Mouse (Mus musculus) kidney, postnatal 0 days (tissue): ENCODE measurements around the gene Plppr3. TPM values are rescaled to one million over a fixed set of nuclear protein-coding genes. Genes with fewer than 3 reads are reported as not detected.
A peak's percentile ranks its signal among the peaks of the same experiment; 100 is the strongest.

Experiments used
- ATAC-seq: fragments of 200-750 bp; cut with Nextera tagmentation; replicated peaks from 2 replicates; pipeline ENCODE4 v1.8.0; 2017; ENCODE audit warnings: low read depth, moderate number of reproducible peaks, moderate TSS enrichment, moderate library complexity; ENCODE audit not compliant: low FRiP score
- DNase-seq: peaks from one replicate; pipeline ENCODE4 v3.0.0-alpha.2; 2016; ENCODE audit warnings: low spot score
- H3K27ac ChIP-seq: fragments of 300-500 bp; sonication (generic); 2 replicates; pipeline ENCODE4 v1.5.1; 2014; ENCODE audit warnings: mild to moderate bottlenecking
- H3K27me3 ChIP-seq: fragments of 300-500 bp; sonication (generic); 2 replicates; pipeline ENCODE4 v1.6.1; 2014; ENCODE audit warnings: low read length, mixed read lengths; ENCODE audit not compliant: insufficient read depth
- H3K36me3 ChIP-seq: fragments of 300-500 bp; sonication (generic); 2 replicates; pipeline ENCODE4 v1.6.1; 2014; ENCODE audit warnings: low read length, mixed read lengths; ENCODE audit not compliant: insufficient read depth
- H3K4me1 ChIP-seq: fragments of 300-500 bp; sonication (generic); replicated peaks from 2 replicates; pipeline ENCODE4 v1.6.1; 2014; ENCODE audit warnings: antibody characterized with exemption, low read length, mixed read lengths; ENCODE audit not compliant: insufficient read depth
- H3K4me2 ChIP-seq: fragments of 300-500 bp; sonication (generic); 2 replicates; pipeline ENCODE4 v1.6.1; 2014; ENCODE audit warnings: mild to moderate bottlenecking, low read length, moderate library complexity, mixed read lengths
- H3K4me3 ChIP-seq: fragments of 300-500 bp; sonication (generic); replicated peaks from 2 replicates; pipeline ENCODE4 v1.5.1; 2014; ENCODE audit warnings: low read depth, low read length
- H3K9ac ChIP-seq: fragments of 300-500 bp; sonication (generic); 2 replicates; pipeline ENCODE4 v1.6.1; 2014; ENCODE audit warnings: low read depth, low read length
- H3K9me3 ChIP-seq: fragments of 300-500 bp; sonication (generic); replicated peaks from 2 replicates; pipeline ENCODE4 v1.6.1; 2016; ENCODE audit warnings: low read length, inconsistent platforms, mixed read lengths
- CTCF ChIP-seq: IDR thresholded peaks from 2 replicates; pipeline ENCODE4 v1.5.1; 2016; ENCODE audit warnings: antibody characterized with exemption, low read depth, mild to moderate bottlenecking, moderate library complexity
- WGBS: fragments of 180-500 bp; shearing (Covaris S2); extraction: QIAGEN DNeasy Blood & Tissue Kit; methylation state at CpG from one replicate; pipeline ENCODE4 v1.1.7; 2014; 5-methylcytosine and 5-hydroxymethylcytosine counted together
- polyA plus RNA-seq: library from polyadenylated mRNA; unstranded; fragments of >200 nt; fragmentation: Nextera tagmentation; extraction: Ambion mirVana; gene quantifications from 2 replicates; pipeline ENCODE4 v1.2.1, GENCODE M21; 2015

The Plppr3 gene
- polyA plus RNA-seq, 1 experiment from 2014 or later = 37.0 TPM

GRCm38 (mm10) chr10:79842322-79842721 lies 32.1 kb downstream of the Plppr3 start:
- no peak for ATAC-seq
- peaks cover 26% of the 10 kb centered on the region for H3K4me1 ChIP-seq

GRCm38 (mm10) chr10:79840644-79841551 lies 33.5 kb downstream of the Plppr3 start:
- DNase-seq (peak; percentile 99), ATAC-seq (peak; percentile 87)
- WGBS = under 1% methylated on average over 24 of the region's 24 CpGs
- Histone ChIP-seq H3K4me2 (peak overlapping the region; percentile 56), H3K9ac (peak overlapping the region; percentile 39; the same call in 1 of the 2 replicates), H3K36me3 (no peaks in the 10 kb centered on the region), H3K9me3 (no peaks in the 10 kb centered on the region), H3K4me3 (peak overlapping the region; percentile 29), H3K4me1 (peaks cover 26% of the 10 kb centered on the region), H3K27me3 (no peaks in the 10 kb centered on the region), H3K27ac (peak overlapping the region; percentile 93)
- no peak; the same call in 1 of the 2 replicates for TF ChIP-seq CTCF

More at GRCm38 (mm10) chr10:79842322-79842721, 32.1 kb downstream of the Plppr3 start:
- H3K4me2 ChIP-seq = no peak overlapping the region
- no peak for DNase-seq
- WGBS = 56% methylated on average over 3 of the region's 3 CpGs
- H3K4me3 ChIP-seq = no peak overlapping the region
- no peaks in the 10 kb centered on the region for H3K9me3 ChIP-seq
- H3K27me3 ChIP-seq = no peaks in the 10 kb centered on the region
- 0 out of 2 replicates have a peak overlapping the region, but pooled peaks have one; percentile 31 for H3K27ac ChIP-seq
- TF ChIP-seq CTCF = no peak
- H3K36me3 ChIP-seq = no peaks in the 10 kb centered on the region
- H3K9ac ChIP-seq = no peak overlapping the region

GRCm38 (mm10) chr10:79840091-79840490 lies 34.3 kb downstream of the Plppr3 start:
- no peaks in the 10 kb centered on the region for H3K27me3 ChIP-seq
- peak overlapping the region; percentile 56; the same call in 1 of the 2 replicates for H3K4me2 ChIP-seq
- no peak overlapping the region for H3K9ac ChIP-seq
- no peak for TF ChIP-seq CTCF
- H3K4me3 ChIP-seq = no peak overlapping the region
- no peaks in the 10 kb centered on the region for H3K9me3 ChIP-seq
- WGBS = 94% methylated on average over 3 of the region's 3 CpGs
- H3K36me3 ChIP-seq = no peaks in the 10 kb centered on the region
- H3K27ac ChIP-seq = peak overlapping the region; percentile 93
- peaks cover 26% of the 10 kb centered on the region for H3K4me1 ChIP-seq
- no peak for DNase-seq
- no peak for ATAC-seq

- Histone ChIP-seq H3K9me3 (no peaks in the 10 kb centered on the region), H3K27ac (no peak overlapping the region), H3K27me3 (no peaks in the 10 kb centered on the region), H3K4me2 (no peak overlapping the region), H3K4me3 (no peak overlapping the region), H3K4me1 (peaks cover 17% of the 10 kb centered on the region), H3K9ac (no peak overlapping the region), H3K36me3 (no peaks in the 10 kb centered on the region)
- no peak for ATAC-seq
- DNase-seq = no peak
- TF ChIP-seq CTCF = no peak
- WGBS = 60% methylated on average over 2 of the region's 2 CpGs
These were observed 36.3 kb downstream of the Plppr3 start for GRCm38 (mm10) chr10:79838151-79838550.

GRCm38 (mm10) chr10:79836918-79837317 lies 37.5 kb downstream of the Plppr3 start:
- ATAC-seq = no peak
- H3K4me2 ChIP-seq = no peak overlapping the region
- H3K9me3 ChIP-seq = no peaks in the 10 kb centered on the region
- peak; percentile 56 for TF ChIP-seq CTCF
- no peak overlapping the region for H3K9ac ChIP-seq
- WGBS = 99% methylated on average over 3 of the region's 3 CpGs
- peaks cover 6% of the 10 kb centered on the region; the same call in 1 of the 2 replicates for H3K4me1 ChIP-seq
- H3K27ac ChIP-seq = no peak overlapping the region
- DNase-seq = no peak
- no peaks in the 10 kb centered on the region for H3K27me3 ChIP-seq
- H3K36me3 ChIP-seq = no peaks in the 10 kb centered on the region
- no peak overlapping the region for H3K4me3 ChIP-seq

GRCm38 (mm10) chr10:79834769-79835398 lies 39.5 kb downstream of the Plppr3 start:
- ATAC-seq (peak; percentile 70), DNase-seq (peak; percentile 92)
- no peak overlapping the region for H3K4me3 ChIP-seq
- H3K27me3 ChIP-seq = no peaks in the 10 kb centered on the region
- TF ChIP-seq CTCF = peak; percentile 98
- WGBS = 17% methylated on average over 9 of the region's 9 CpGs
- no peak overlapping the region for H3K27ac ChIP-seq
- H3K9ac ChIP-seq = no peak overlapping the region
- H3K36me3 ChIP-seq = no peaks in the 10 kb centered on the region
- H3K9me3 ChIP-seq = no peaks in the 10 kb centered on the region
- H3K4me2 ChIP-seq = no peak overlapping the region
- no peaks in the 10 kb centered on the region for H3K4me1 ChIP-seq
